Mouse (Mus musculus): ENCODE results near the gene Clec16a.
A peak's percentile ranks its signal among the peaks of the same experiment; 100 is the strongest.

Clec16a gene

DNA sequence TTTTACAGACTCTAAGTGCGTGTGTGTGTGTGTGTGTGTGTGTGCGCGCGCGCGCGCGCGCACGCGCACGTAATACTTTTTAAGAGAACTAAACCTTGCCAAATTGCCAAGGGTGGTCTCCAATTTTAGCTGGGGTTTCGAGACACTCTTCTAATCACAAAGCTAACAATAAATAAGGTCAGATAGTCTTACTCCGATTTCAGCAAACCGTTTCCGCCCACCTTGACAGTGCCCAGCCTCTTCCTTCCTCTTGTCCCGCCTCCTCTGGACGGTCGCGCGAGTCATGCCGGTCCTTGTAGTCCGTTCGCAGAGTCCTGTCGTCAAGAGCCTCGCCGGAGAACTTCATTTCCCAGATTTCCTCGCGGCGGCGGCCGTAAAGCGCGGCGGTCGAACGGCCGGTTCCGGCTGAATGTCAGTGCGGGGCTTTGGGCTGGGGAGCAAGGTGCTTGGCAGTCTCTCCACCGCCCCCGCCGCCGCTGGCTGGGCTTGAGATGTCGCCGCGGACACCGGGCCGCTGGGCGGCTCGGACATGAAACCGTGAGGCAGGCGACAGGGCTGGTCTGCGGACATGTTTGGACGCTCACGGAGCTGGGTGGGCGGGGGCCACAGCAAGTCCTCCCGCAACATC is at the start of gene Clec16a:
Clec16a (plus strand) TSS at position 345 of the 628 bp plus-strand sequence.
- no peak for TF ChIP-seq CTCF (conservative IDR thresholded peaks at IDR 0.05; ENCODE audit: low read length)
- no peak for TF ChIP-seq POU5F1 (IDR thresholded peaks at IDR 0.05; ENCODE audit: borderline replicate concordance, low read length)
- TF ChIP-seq NANOG (IDR thresholded peaks at IDR 0.05; ENCODE audit: borderline replicate concordance, low read length): no peak
- H3K27me3 ChIP-seq (ENCODE audit: insufficient read depth, low read length): peaks cover 19% of the 10 kb centered on the region

DNA sequence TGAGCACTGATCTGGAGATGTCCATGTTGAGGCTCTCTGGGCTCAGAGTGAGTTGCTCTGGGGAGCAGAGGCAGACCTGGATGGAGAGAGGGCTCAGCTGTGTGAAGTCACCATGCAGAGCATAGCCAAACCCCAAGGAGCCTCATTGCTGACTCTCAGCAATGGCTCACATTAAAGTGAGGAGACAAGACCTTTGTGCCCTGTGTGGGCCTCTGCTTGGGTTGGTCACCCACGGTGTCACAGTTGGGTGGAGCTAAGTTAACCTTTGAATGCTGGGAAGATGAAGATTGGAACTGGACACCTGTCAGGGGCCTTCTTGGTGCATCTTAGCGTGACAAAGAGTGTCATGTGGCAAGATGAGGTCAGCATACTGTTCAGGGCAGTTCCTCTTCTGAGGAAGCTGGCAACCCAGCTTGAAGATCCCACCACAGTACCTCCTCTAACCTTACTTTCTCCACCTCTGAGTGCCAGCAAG is 49.3 kb upstream of the Clec16a start:
- Histone ChIP-seq H3K9me3 (ENCODE audit: low read length) (no peaks in the 10 kb centered on the region), H3K36me3 (ENCODE audit: insufficient read depth, low read length) (no peaks in the 10 kb centered on the region), H3K4me3 (replicated peaks; ENCODE audit: low read length) (no peak overlapping the region), H3K4me1 (replicated peaks; ENCODE audit: low read depth, low read length) (no peaks in the 10 kb centered on the region), H3K27me3 (ENCODE audit: insufficient read depth, low read length) (peaks cover 52% of the 10 kb centered on the region)
- TF ChIP-seq CTCF (conservative IDR thresholded peaks at IDR 0.05; ENCODE audit: low read length): no peak
- TF ChIP-seq POU5F1 (IDR thresholded peaks at IDR 0.05; ENCODE audit: borderline replicate concordance, low read length): no peak
- no peak for TF ChIP-seq NANOG (IDR thresholded peaks at IDR 0.05; ENCODE audit: borderline replicate concordance, low read length)

More for the DNA sequence above, at the start of gene Clec16a:
- H3K4me3 ChIP-seq (replicated peaks; ENCODE audit: low read length): peak within 1 kb of the TSS; percentile 98
- no peaks in the 10 kb centered on the region for H3K9me3 ChIP-seq (ENCODE audit: low read length)
- H3K4me1 ChIP-seq (replicated peaks; ENCODE audit: low read depth, low read length): peaks cover 57% of the 10 kb centered on the region
- H3K36me3 ChIP-seq (ENCODE audit: insufficient read depth, low read length): peaks cover 26% of the 10 kb centered on the region

DNA sequence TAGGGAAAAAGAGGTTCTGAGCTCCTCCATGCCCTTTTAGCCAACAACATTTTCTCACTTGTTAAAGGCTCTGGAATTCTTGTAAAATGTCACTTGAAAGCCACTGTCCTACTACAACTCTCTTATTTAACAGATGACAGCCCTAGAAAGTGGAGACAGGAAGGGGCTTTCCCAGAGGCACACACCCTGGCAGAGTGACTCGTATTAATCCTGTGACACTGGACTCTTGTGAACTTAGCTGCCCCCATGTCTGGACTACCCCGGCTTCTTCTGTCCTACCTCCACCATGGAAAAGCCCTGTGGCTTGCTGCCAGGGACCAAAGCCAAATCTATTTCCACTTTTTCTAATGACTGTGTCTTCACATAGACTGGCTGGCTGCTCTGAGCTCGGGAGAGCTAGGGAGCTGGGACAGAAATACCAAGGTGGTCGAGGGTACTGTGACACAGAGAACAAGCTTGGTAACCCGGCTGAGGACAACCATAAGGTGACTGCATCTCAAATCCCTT is 47.0 kb upstream of the Clec16a start:
- Histone ChIP-seq H3K27me3 (ENCODE audit: insufficient read depth, low read length) (peaks cover 68% of the 10 kb centered on the region), H3K4me1 (replicated peaks; ENCODE audit: low read depth, low read length) (no peaks in the 10 kb centered on the region), H3K36me3 (ENCODE audit: insufficient read depth, low read length) (no peaks in the 10 kb centered on the region), H3K9me3 (ENCODE audit: low read length) (no peaks in the 10 kb centered on the region), H3K4me3 (replicated peaks; ENCODE audit: low read length) (no peak overlapping the region)
- TF ChIP-seq CTCF (conservative IDR thresholded peaks at IDR 0.05; ENCODE audit: low read length) (no peak), POU5F1 (IDR thresholded peaks at IDR 0.05; ENCODE audit: borderline replicate concordance, low read length) (no peak)

DNA sequence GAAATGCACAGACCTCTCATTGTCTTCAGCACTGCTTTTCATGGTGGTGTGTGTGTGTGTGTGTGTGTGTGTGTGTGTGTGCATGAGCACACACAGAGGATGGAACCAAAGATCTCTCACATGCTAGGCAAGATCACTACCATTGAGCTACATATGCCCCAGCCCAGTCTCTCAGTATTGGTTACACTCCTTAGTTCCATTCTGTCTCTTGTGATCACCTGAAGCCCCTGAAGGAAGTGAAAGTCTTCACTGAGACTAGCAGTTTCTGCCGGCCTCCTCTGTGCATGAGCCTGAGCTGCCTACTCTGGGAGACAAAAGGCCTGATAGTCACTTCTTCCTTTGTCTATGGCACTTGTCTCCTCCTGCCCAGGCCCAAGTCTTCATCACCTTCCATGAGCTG is 46.0 kb upstream of the Clec16a start:
- no peaks in the 10 kb centered on the region for H3K4me1 ChIP-seq (replicated peaks; ENCODE audit: low read depth, low read length)
- peaks cover 68% of the 10 kb centered on the region for H3K27me3 ChIP-seq (ENCODE audit: insufficient read depth, low read length)
- no peaks in the 10 kb centered on the region for H3K36me3 ChIP-seq (ENCODE audit: insufficient read depth, low read length)
- no peak for TF ChIP-seq CTCF (conservative IDR thresholded peaks at IDR 0.05; ENCODE audit: low read length)
- TF ChIP-seq POU5F1 (IDR thresholded peaks at IDR 0.05; ENCODE audit: borderline replicate concordance, low read length): no peak
- no peak for TF ChIP-seq NANOG (IDR thresholded peaks at IDR 0.05; ENCODE audit: borderline replicate concordance, low read length)
- H3K9me3 ChIP-seq (ENCODE audit: low read length): no peaks in the 10 kb centered on the region
- H3K4me3 ChIP-seq (replicated peaks; ENCODE audit: low read length): no peak overlapping the region

- no peaks in the 10 kb centered on the region for H3K36me3 ChIP-seq (ENCODE audit: insufficient read depth, low read length)
- H3K9me3 ChIP-seq (ENCODE audit: low read length): no peaks in the 10 kb centered on the region
- no peak overlapping the region for H3K4me3 ChIP-seq (replicated peaks; ENCODE audit: low read length)
- no peaks in the 10 kb centered on the region for H3K4me1 ChIP-seq (replicated peaks; ENCODE audit: low read depth, low read length)
- TF ChIP-seq CTCF (conservative IDR thresholded peaks at IDR 0.05; ENCODE audit: low read length) (no peak), POU5F1 (IDR thresholded peaks at IDR 0.05; ENCODE audit: borderline replicate concordance, low read length) (no peak), NANOG (IDR thresholded peaks at IDR 0.05; ENCODE audit: borderline replicate concordance, low read length) (no peak)
- H3K27me3 ChIP-seq (ENCODE audit: insufficient read depth, low read length): peaks cover 70% of the 10 kb centered on the region
Observed at GRCm38 (mm10) chr16:10501865-10502264, 43.3 kb upstream of the Clec16a start.

- H3K4me1 ChIP-seq (replicated peaks; ENCODE audit: low read depth, low read length): no peaks in the 10 kb centered on the region
- no peaks in the 10 kb centered on the region for H3K36me3 ChIP-seq (ENCODE audit: insufficient read depth, low read length)
- TF ChIP-seq NANOG (IDR thresholded peaks at IDR 0.05; ENCODE audit: borderline replicate concordance, low read length): no peak
- TF ChIP-seq CTCF (conservative IDR thresholded peaks at IDR 0.05; ENCODE audit: low read length): no peak
- TF ChIP-seq POU5F1 (IDR thresholded peaks at IDR 0.05; ENCODE audit: borderline replicate concordance, low read length): no peak
- no peak overlapping the region for H3K4me3 ChIP-seq (replicated peaks; ENCODE audit: low read length)
- H3K9me3 ChIP-seq (ENCODE audit: low read length): no peaks in the 10 kb centered on the region
- H3K27me3 ChIP-seq (ENCODE audit: insufficient read depth, low read length): peaks cover 71% of the 10 kb centered on the region
Observed at GRCm38 (mm10) chr16:10503058-10503457, 42.1 kb upstream of the Clec16a start.

DNA sequence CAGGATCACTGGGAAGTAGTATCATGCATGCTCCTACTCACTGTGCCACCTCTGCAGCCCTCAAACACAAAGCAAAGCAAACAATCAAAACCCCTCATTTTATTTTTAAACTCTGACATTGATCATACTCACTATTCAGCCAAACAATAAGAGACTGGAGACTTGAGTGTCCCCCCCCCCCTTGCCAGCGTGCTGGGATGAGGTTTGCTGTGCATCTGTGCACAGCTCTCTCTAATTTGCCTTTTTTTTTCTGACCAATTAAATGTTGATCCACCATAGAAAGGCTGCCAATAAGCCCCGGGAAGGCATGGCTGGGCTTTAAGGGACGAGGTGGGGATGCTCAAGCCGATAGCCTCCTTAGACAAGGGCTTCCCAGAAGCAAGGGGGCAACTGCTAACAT is 37.7 kb upstream of the Clec16a start:
- Histone ChIP-seq H3K4me3 (replicated peaks; ENCODE audit: low read length) (no peak overlapping the region), H3K9me3 (ENCODE audit: low read length) (peaks cover 19% of the 10 kb centered on the region), H3K36me3 (ENCODE audit: insufficient read depth, low read length) (no peaks in the 10 kb centered on the region), H3K27me3 (ENCODE audit: insufficient read depth, low read length) (peaks cover 56% of the 10 kb centered on the region), H3K4me1 (replicated peaks; ENCODE audit: low read depth, low read length) (no peaks in the 10 kb centered on the region)
- TF ChIP-seq POU5F1 (IDR thresholded peaks at IDR 0.05; ENCODE audit: borderline replicate concordance, low read length): no peak
- no peak for TF ChIP-seq CTCF (conservative IDR thresholded peaks at IDR 0.05; ENCODE audit: low read length)
- TF ChIP-seq NANOG (IDR thresholded peaks at IDR 0.05; ENCODE audit: borderline replicate concordance, low read length): no peak

- H3K27me3 ChIP-seq (ENCODE audit: insufficient read depth, low read length): peaks cover 48% of the 10 kb centered on the region
- no peaks in the 10 kb centered on the region for H3K4me1 ChIP-seq (replicated peaks; ENCODE audit: low read depth, low read length)
- H3K4me3 ChIP-seq (replicated peaks; ENCODE audit: low read length): no peak overlapping the region
- TF ChIP-seq NANOG (IDR thresholded peaks at IDR 0.05; ENCODE audit: borderline replicate concordance, low read length) (no peak), CTCF (conservative IDR thresholded peaks at IDR 0.05; ENCODE audit: low read length) (no peak), POU5F1 (IDR thresholded peaks at IDR 0.05; ENCODE audit: borderline replicate concordance, low read length) (no peak)
- H3K36me3 ChIP-seq (ENCODE audit: insufficient read depth, low read length): no peaks in the 10 kb centered on the region
- peaks cover 19% of the 10 kb centered on the region for H3K9me3 ChIP-seq (ENCODE audit: low read length)
Observed at GRCm38 (mm10) chr16:10508691-10509090, 36.4 kb upstream of the Clec16a start.

Measured in E14TG2a.4 (cell line).